Mouse (Mus musculus) activated CD4-positive, CD25-positive, alpha-beta regulatory T cell (primary cell): Measurements from ENCODE around the gene Mnx1. TPM values are rescaled to one million over a fixed set of nuclear protein-coding genes. Genes with fewer than 3 reads are reported as not detected.

Source experiments
- polyA plus RNA-seq, 2 experiments: library from polyadenylated mRNA; unstranded; fragments of 100-300 nt; shearing (Covaris generic); gene quantifications; one replicate each; pipeline ENCODE4 v1.2.1; 2017

The Mnx1 gene
- not detected for polyA plus RNA-seq

DNA sequence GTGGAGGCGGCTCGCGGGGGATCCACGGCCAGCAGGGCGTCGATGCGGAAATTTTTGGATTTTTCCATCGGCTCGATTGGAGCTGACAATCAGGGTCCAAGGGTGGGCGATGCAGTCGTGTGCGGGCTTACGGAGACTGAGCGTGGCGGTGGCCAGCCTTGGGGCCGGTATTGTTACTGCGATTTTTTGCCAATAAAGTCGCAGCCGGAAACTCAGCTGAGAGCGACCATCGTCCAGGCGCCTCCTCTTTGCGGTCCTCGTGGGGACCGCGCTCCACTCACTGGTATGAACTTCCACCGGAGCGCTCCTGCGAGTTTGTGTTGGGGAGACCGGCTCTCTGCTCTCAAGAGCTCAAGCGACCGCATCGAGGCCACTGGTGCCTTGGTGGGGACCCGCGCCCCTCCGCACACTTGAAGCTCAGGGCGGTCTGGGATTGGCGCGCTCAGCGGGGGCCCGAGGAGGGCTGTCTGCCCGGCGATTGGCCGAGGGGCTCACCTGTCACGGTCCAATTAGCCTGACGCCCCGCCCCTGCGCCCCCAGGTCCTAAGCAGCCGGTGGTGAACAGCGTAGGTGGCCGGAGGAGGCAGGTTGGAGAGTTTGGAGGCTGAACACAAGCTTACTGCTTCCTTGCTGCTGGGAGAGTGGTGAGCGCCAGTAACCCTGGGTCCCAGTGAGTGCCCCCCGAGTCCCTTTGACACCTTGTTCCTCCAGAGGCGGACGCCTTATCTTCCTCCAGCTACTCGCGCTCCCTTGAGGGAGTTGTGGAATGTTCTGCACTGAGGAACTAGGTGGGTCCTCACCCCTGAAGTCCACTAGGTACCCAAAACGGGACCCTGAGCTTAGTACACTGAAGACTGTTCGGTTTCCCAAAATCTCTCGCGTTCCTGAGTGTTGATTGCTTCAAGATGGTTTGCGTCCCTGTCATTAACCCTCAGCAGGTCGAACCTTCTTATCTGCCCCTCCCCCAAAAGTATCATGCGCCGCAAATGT, at the start of gene Mnx1:
Mnx1 (minus strand) TSS at position 263 of the 990 bp plus-strand sequence.

DNA sequence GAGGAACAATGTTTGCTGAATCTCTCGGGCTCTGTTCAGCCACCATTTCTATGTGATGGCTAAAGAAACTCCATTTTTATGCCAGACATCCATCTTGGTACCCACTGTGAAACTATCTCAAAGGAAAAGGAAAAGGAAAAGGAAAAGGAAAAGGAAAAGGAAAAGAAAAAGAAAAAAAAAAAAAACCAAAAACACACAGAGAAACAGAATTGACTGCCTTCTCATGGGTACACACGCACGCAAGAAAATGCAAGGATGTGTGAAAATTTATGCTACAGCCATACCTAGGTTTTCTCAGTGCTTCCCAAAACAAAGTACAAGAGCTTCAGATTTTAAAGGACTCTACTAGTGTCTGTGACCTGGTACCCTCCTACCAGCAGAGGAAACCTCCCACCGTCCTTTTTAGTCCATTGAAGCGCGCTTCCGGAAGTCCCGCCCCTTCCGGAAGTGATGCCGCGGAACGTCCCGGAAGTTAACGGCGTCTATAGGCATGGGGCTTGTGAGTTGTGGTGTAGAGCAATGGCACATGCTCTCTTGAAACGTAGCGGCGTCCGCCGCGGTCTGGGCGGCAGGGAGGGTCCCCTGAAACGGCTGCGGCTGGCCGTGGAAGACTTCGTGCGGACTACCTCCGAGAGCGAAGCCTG, 43.9 kb downstream of the Mnx1 start, which contains the start of gene Nom1:
Nom1 (plus strand) TSS at position 437 of the 644 bp plus-strand sequence.

Other genes with a start within 250 kb of the Mnx1 start
- gene Lmbr1, start 100.1 kb downstream of the Mnx1 start, polyA plus RNA-seq, result 1 to 10 TPM; 1.3 to 3.7 TPM
- gene Nom1, start 43.8 kb downstream of the Mnx1 start, polyA plus RNA-seq, result 10 to 100 TPM; 25.0 to 32.5 TPM
- 10 to 100 TPM; 42.3 to 46.1 TPM for gene Ube3c, start 90.8 kb upstream of the Mnx1 start, polyA plus RNA-seq